Mouse (Mus musculus) thymus, adult 2 months (tissue): ENCODE measurements at regions not wholly inside any gene's neighbourhood (a gene's known extent, or its start where the extent isn't known, plus 50 kb on each side); places are given as distances from the start of the nearest gene placed in this dataset.
A peak's percentile ranks its signal among the peaks of the same experiment; 100 is the strongest.

Experiments
- DNase-seq: peaks from one replicate; pipeline ENCODE4 v3.0.0; 2021
- H3K27ac ChIP-seq: fragments of 200-500 bp; 2 replicates; pipeline ENCODE4 v1.5.1; 2012; ENCODE audit warnings: low read length, control low read depth; ENCODE audit not compliant: control insufficient read depth, insufficient read depth
- H3K27me3 ChIP-seq: fragments of 200-500 bp; 2 replicates; pipeline ENCODE4 v1.6.1; 2012; ENCODE audit warnings: mild to moderate bottlenecking, low read length, moderate library complexity, mixed read lengths; ENCODE audit not compliant: control insufficient read depth, insufficient read depth
- H3K36me3 ChIP-seq: fragments of 200-500 bp; 2 replicates; pipeline ENCODE4 v1.6.1; 2012; ENCODE audit warnings: mild to moderate bottlenecking, low read length, moderate library complexity; ENCODE audit not compliant: control insufficient read depth, insufficient read depth
- H3K4me1 ChIP-seq: fragments of 200-500 bp; replicated peaks from 2 replicates; pipeline ENCODE4 v1.6.1; 2012; ENCODE audit warnings: low read length; ENCODE audit not compliant: control insufficient read depth, insufficient read depth
- H3K4me3 ChIP-seq: fragments of 200-500 bp; 2 replicates; pipeline ENCODE4 v1.5.1; 2012; ENCODE audit warnings: mild to moderate bottlenecking, low read length, control low read depth, moderate library complexity; ENCODE audit not compliant: control insufficient read depth, insufficient read depth
- CTCF ChIP-seq: fragments of 200-500 bp; IDR thresholded peaks from 2 replicates; pipeline ENCODE4 v1.5.1; 2012; ENCODE audit warnings: mild to moderate bottlenecking, control low read depth, low read length, moderate library complexity, borderline replicate concordance; ENCODE audit not compliant: control insufficient read depth, poor library complexity, insufficient read depth; ENCODE audit errors: extremely low read depth
- POLR2A ChIP-seq: fragments of 200-500 bp; IDR thresholded peaks from 2 replicates; pipeline ENCODE4 v1.6.1; 2012; ENCODE audit warnings: mild to moderate bottlenecking, low read length, control low read depth, moderate library complexity; ENCODE audit not compliant: control insufficient read depth, poor library complexity, insufficient read depth; ENCODE audit errors: extremely low read depth
- WGBS: fragments of 180-500 bp; shearing (Covaris S2); methylation state at CpG from one replicate; pipeline ENCODE4 v1.1.7; 2018; 5-methylcytosine and 5-hydroxymethylcytosine counted together

DNA sequence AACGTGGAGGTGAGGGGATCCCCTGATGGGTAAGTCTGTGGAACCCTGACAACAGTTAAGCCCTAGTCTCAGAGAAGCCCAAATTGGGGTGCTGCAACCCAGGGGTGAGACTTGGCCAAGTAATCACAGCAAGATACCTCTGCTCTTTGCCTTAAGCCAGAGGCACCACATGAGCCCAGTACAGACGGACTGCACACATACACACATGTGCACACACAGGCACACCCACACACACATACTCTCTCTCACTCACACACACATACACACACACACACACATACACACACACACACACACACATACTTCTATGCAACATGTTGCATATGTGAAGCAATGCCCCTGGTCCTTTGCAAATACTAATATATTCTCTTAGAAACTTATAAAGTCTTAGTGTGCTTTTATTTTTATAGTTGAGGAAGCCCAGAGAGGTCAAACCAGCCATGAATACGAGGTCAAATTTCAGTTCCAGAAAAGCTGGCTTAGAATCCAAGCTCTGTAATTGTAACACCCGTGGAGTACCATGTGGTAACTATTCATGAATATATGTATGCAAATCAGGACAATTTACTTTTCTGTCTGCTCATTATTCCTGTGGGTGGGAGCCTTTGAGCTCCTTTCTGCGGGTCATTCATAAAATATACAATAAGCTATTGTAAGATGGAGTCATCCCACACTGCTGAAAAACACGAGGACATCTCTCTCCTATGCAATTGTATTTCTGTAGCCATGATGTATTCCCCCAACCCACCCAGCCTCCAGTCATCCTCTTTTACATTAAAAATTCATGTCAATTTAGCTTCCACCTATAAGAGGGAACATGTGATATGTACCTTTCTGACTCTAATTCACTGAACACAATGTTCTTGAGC is 189.2 kb upstream of the Ipo5 start:
- Histone ChIP-seq H3K27ac (no peak overlapping the region), H3K27me3 (no peaks in the 10 kb centered on the region), H3K4me3 (no peak overlapping the region), H3K36me3 (no peaks in the 10 kb centered on the region), H3K4me1 (no peaks in the 10 kb centered on the region)
- DNase-seq: no peak
- 87% methylated on average over 6 of the region's 6 CpGs for WGBS
- TF ChIP-seq CTCF (no peak), POLR2A (no peak)

DNA sequence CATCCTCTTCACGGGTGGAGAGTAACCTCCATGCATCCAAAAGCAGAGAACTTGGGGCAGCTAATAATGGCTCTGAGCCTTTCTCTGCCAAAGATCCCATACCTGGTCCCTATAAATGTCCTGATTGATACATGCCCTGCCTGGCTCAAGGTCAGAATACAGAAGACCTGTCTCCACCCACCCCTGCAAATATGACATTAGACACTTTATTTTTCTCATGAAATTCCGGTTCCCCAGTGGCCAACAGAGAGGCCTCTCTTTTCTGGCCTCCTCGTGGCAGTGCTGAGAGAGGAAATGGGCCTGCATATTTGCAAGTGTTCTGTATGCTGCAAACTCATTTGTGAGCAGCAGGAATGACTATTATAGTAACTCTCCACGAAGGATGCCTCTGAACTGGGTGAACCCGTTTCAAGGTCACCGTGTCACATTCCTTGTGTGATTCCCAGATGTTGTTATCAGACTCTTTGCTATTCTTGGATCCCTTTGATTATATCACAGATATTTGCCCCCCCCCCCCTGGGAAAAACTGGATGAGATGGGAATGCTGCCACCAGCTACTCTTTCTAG is 188.4 kb upstream of the Ipo5 start:
- Histone ChIP-seq H3K4me1 (no peaks in the 10 kb centered on the region), H3K4me3 (no peak overlapping the region), H3K27me3 (no peaks in the 10 kb centered on the region), H3K27ac (no peak overlapping the region), H3K36me3 (no peaks in the 10 kb centered on the region)
- TF ChIP-seq POLR2A (no peak), CTCF (no peak)
- DNase-seq: no peak
- WGBS: 81% methylated on average over 6 of the region's 6 CpGs

DNA sequence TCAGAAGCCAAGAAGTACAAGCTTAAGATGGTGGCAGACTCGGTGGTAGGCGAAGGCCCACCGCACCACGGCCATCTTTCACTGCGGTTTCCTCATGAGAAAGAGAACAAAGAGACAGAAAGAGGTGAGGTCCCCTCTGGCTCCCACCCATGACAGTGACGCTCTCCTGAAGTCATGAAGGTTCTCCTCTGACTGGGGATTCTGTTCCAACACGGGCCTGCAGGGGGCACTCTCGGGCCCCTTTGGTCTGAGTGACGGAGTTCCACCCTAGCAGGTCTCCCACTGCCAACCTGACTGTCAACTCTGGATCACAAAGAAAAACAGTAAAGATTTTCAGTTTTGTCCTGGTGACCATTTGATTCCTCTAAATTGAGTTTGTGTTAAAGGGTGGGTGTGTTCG is 182.9 kb upstream of the Ipo5 start:
- Histone ChIP-seq H3K27ac (no peak overlapping the region), H3K4me1 (no peaks in the 10 kb centered on the region), H3K36me3 (no peaks in the 10 kb centered on the region), H3K27me3 (no peaks in the 10 kb centered on the region), H3K4me3 (no peak overlapping the region)
- WGBS: 86% methylated on average over 10 of the region's 10 CpGs
- TF ChIP-seq CTCF: no peak
- no peak for TF ChIP-seq POLR2A
- DNase-seq: peak; percentile 12

DNA sequence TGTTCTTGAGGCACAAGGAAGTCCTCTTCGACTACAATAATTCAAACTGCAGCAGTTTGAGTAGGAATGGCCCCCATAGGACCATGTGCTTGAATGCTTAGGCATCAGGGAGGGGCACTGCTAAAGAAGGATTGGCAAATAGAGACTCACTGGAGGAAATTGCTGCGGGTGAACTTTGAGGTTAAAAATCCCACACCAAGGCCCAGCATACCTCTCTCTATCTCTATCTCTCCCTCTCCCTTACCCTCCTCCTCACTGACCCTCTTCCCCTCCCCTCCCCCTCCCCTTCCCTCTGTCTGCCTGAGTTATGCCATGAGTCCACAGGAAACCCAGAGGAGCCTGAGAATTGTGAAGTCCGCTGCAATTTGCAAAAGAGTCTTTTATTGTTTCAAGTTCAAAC is 180.8 kb upstream of the Ipo5 start:
- Histone ChIP-seq H3K27ac (no peak overlapping the region), H3K36me3 (no peaks in the 10 kb centered on the region), H3K4me3 (no peak overlapping the region), H3K4me1 (no peaks in the 10 kb centered on the region), H3K27me3 (no peaks in the 10 kb centered on the region)
- TF ChIP-seq POLR2A (no peak), CTCF (no peak)
- no peak for DNase-seq
- WGBS: 8% methylated on average over 3 of the region's 3 CpGs

DNA sequence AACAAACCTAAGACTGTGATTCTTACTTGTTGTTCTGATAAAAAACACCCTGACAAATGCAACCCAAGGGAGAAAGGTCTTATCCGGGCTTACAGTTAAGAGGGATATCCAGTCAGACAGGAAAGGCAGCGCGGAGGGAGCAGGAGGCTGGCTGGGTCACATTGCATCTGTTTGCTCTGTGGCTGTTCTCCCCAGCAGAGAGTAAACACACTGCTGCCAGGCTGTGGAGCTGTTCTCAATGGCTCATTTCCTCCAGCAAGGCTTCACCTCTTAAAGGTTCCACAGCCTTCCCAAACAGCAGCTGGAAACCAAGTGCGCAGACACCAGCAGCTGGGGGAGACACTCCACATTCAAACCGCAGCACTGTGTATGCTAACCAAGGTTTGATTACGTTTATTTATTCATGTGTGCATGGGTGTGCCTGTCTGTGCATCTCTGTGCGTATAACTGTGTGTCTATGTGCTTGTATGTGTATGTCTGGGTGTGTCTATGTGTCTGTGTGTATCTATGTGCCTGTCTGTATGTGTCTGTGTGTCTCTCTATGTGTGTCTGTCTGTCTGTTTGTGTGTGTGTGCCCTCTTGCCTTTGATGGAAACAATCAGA is 179.2 kb upstream of the Ipo5 start:
- Histone ChIP-seq H3K4me3 (no peak overlapping the region), H3K27me3 (no peaks in the 10 kb centered on the region), H3K36me3 (no peaks in the 10 kb centered on the region), H3K27ac (no peak overlapping the region), H3K4me1 (no peaks in the 10 kb centered on the region)
- DNase-seq: no peak
- TF ChIP-seq CTCF: no peak
- TF ChIP-seq POLR2A: no peak
- 84% methylated on average over 7 of the region's 7 CpGs for WGBS

DNA sequence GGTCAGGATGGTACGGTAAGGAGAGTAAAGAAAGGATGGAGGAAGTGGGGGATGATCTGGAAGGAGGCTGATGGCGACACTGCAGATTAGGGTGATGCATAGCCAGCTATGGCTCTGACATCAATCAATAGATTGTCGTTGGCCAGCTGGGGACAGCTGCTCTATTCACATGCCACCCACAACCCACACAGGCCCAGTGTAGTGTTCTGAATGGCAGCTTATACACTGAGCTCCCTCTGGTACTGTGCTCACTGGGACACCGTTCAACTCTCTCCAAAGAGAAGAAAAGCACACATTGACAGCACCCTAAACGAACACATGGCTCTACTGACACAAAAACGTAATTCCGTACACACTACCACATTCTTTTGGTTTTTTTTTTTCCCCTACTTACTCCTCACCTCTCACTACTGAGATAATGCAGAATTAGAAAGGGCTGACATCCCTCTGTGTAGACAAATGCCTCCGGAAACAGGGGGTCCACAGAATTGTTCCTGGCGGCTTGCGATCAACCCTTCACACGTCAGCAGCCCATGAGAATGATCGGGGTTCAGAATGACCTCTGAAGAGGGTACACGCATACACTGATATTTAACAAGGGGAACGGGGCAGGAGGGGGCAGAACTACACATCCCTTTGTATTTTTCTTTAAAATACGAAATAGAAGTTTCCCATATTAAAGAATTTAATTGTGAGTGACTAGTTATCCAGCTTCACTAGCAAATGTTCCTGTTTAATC is 178.5 kb upstream of the Ipo5 start:
- TF ChIP-seq CTCF (no peak), POLR2A (no peak)
- Histone ChIP-seq H3K27me3 (no peaks in the 10 kb centered on the region), H3K4me1 (no peaks in the 10 kb centered on the region), H3K27ac (no peak overlapping the region), H3K36me3 (no peaks in the 10 kb centered on the region), H3K4me3 (no peak overlapping the region)
- 93% methylated on average over 15 of the region's 15 CpGs for WGBS
- DNase-seq: no peak
